23 mouse cellular contexts compared by ENCODE assay signal in the genomic region with DNA sequence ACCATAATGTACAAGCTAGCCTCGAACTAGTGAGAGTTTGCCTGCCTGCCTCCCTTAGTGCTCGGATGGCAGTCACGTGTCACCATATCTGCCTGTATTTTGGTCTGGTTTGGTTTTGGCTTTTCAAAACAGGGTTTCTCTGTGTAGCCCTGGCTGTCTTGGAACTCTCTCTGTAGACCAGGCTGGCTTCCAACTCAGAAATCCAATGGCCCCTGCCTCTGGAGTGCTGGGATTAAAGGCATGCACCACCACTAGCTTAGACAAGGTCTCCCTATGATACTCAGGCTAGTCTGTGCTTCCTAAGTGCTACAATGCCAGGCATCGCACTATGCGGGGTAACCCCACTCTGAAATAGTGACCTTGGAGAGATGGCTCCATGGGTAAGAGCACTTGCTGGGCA. TPM values are rescaled to one million over a fixed set of nuclear protein-coding genes. Genes with fewer than 3 reads are reported as not detected.
DNase-seq lines count a peak whose midpoint lies in the region; ATAC-seq and TF ChIP-seq lines count a peak whose summit lies in the region.
"Had no signal": no experiment of that assay in that cellular context is flagged by ENCODE, and none has a peak within 500 bp of the region (broad histone marks: within the 10 kb centered on the region; RNA-seq: fewer than 3 reads in every experiment).

No protein-coding gene starts in this region.

- H3K4me1 ChIP-seq in liver, postnatal 0 days (ENCODE audit: insufficient read depth): peaks cover 28% of the 10 kb centered on the region
- peaks cover 24% of the 10 kb centered on the region for H3K4me1 ChIP-seq in liver, embryonic 11.5 days (replicated peaks; ENCODE audit: control insufficient read depth, insufficient read depth, low read length)
- H3K4me1 ChIP-seq in brown adipose tissue, adult 24 weeks (ENCODE audit: control insufficient read depth, insufficient read depth, insufficient read length, low read length): no peaks in the 10 kb centered on the region
- H3K4me1 ChIP-seq: forebrain, embryonic 15.5 days had no signal

- no peak for TF ChIP-seq CTCF in liver, postnatal 0 days (IDR thresholded peaks at IDR 0.05; ENCODE audit: low read depth)

- no peak overlapping the region for H3K27ac ChIP-seq in liver, postnatal 0 days (ENCODE audit: low read depth)
- no peak overlapping the region for H3K27ac ChIP-seq in liver, embryonic 11.5 days (ENCODE audit: low read depth, low read length)
- peak overlapping the region; percentile 47 for H3K27ac ChIP-seq in brown adipose tissue, adult 24 weeks (replicated peaks; ENCODE audit: low read depth, low read length)
- H3K27ac ChIP-seq: embryonic facial prominence, embryonic 13.5 days; forebrain, embryonic 12.5 days; forebrain, embryonic 15.5 days; heart, embryonic 15.5 days; hindbrain, embryonic 14.5 days had no signal

- H3K4me2 ChIP-seq in liver, postnatal 0 days (ENCODE audit: low read depth, low read length): no peak overlapping the region
- H3K4me2 ChIP-seq in liver, embryonic 11.5 days: no peak overlapping the region
- H3K4me2 ChIP-seq: embryonic facial prominence, embryonic 13.5 days; forebrain, embryonic 12.5 days; forebrain, embryonic 15.5 days; heart, embryonic 12.5 days; heart, embryonic 15.5 days; hindbrain, embryonic 14.5 days had no signal

- peak overlapping the region; percentile 21; the same call in 1 of the 2 replicates for H3K9ac ChIP-seq in liver, postnatal 0 days (replicated peaks)
- no peak overlapping the region for H3K9ac ChIP-seq in liver, embryonic 11.5 days (ENCODE audit: low read depth, low read length)
- H3K9ac ChIP-seq: embryonic facial prominence, embryonic 13.5 days; forebrain, embryonic 12.5 days; forebrain, embryonic 15.5 days; heart, embryonic 12.5 days; heart, embryonic 15.5 days; hindbrain, embryonic 14.5 days had no signal

- H3K4me3 ChIP-seq in liver, postnatal 0 days (ENCODE audit: low read depth, low read length): no peak overlapping the region
- H3K4me3 ChIP-seq in liver, embryonic 11.5 days (ENCODE audit: low read depth, low read length): no peak overlapping the region
- H3K4me3 ChIP-seq in brown adipose tissue, adult 24 weeks (ENCODE audit: insufficient read depth, low read depth, low read length): no peak overlapping the region
- H3K4me3 ChIP-seq: embryonic facial prominence, embryonic 13.5 days; erythroblast, embryonic 14.5 days; forebrain, embryonic 12.5 days; forebrain, embryonic 15.5 days; heart, embryonic 12.5 days; heart, embryonic 15.5 days had no signal

- no peak for ATAC-seq in liver, postnatal 0 days
- no peak for ATAC-seq in liver, embryonic 11.5 days (replicated peaks; ENCODE audit: low FRiP score)
- ATAC-seq: activated CD4-positive, CD25-positive, alpha-beta regulatory T cell, adult 4 months; CD4-positive, CD25-positive, alpha-beta regulatory T cell, adult 4 months; forebrain, embryonic 15.5 days; intestine, postnatal 0 days had no signal

- H3K9me3 ChIP-seq in liver, postnatal 0 days (ENCODE audit: low read length): no peaks in the 10 kb centered on the region
- no peaks in the 10 kb centered on the region for H3K9me3 ChIP-seq in liver, embryonic 11.5 days (ENCODE audit: control insufficient read depth, low read length)
- H3K9me3 ChIP-seq: embryonic facial prominence, embryonic 13.5 days; forebrain, embryonic 12.5 days; forebrain, embryonic 15.5 days; heart, embryonic 12.5 days; heart, embryonic 15.5 days had no signal

- TF ChIP-seq EP300 in liver, postnatal 0 days (IDR thresholded peaks at IDR 0.05; ENCODE audit: low read depth): no peak

- H3K27me3 ChIP-seq in liver, postnatal 0 days (ENCODE audit: insufficient read depth, low read length): no peaks in the 10 kb centered on the region
- no peaks in the 10 kb centered on the region for H3K27me3 ChIP-seq in liver, embryonic 11.5 days (replicated peaks; ENCODE audit: control insufficient read depth, insufficient read depth, low read length)
- H3K27me3 ChIP-seq: embryonic facial prominence, embryonic 13.5 days; forebrain, embryonic 15.5 days; heart, embryonic 12.5 days; heart, embryonic 15.5 days had no signal

- peak; percentile 33 for DNase-seq in cerebellum, adult 9-10 months
- DNase-seq in cerebellum, postnatal 25 days: no peak
- peak; percentile 87 for DNase-seq in heart, adult 11 months
- no peak for DNase-seq in heart, postnatal 4 days
- no peak for DNase-seq in liver, postnatal 0 days
- no peak for DNase-seq in liver, embryonic 11.5 days (ENCODE audit: low spot score)
- no peak for DNase-seq in thymus, postnatal 36 days
- DNase-seq: adrenal gland, adult 8-10 months; B cell, adult 2 months; heart, adult 18-20 months; heart, postnatal 36 days had no signal

- 70% methylated on average over 5 of the region's 5 CpGs for WGBS in liver, postnatal 0 days (ENCODE audit: insufficient replicate concordance)
- WGBS in liver, embryonic 11.5 days: 81% methylated on average over 5 of the region's 5 CpGs

- no peaks in the 10 kb centered on the region; the same call in 1 of the 2 replicates for H3K36me3 ChIP-seq in liver, postnatal 0 days (replicated peaks; ENCODE audit: insufficient read depth, low read length)
- H3K36me3 ChIP-seq in liver, embryonic 11.5 days (ENCODE audit: control insufficient read depth, insufficient read depth, low read length): no peaks in the 10 kb centered on the region; the same call in 1 of the 2 replicates
- H3K36me3 ChIP-seq: embryonic facial prominence, embryonic 13.5 days; forebrain, embryonic 12.5 days; forebrain, embryonic 15.5 days; heart, embryonic 12.5 days; heart, embryonic 15.5 days had no signal

RNA-seq across cellular contexts. Expression of a gene that starts 5.3 kb away (rescaled TPM):
- 1 to 10 TPM; 2.2 to 2.6 TPM for total RNA-seq in heart, postnatal 4 days (2021)
- polyA plus RNA-seq in liver, postnatal 0 days (2015; fragmentation: Nextera tagmentation; extraction: Ambion mirVana): 250 and 259 TPM in 2 replicates
- polyA plus RNA-seq in liver, embryonic 11.5 days (2014; fragmentation: Nextera tagmentation; extraction: Ambion mirVana): 36.6 and 38.3 TPM in 2 replicates
- not detected in 2 replicates for polyA plus RNA-seq in brown adipose tissue, adult 24 weeks (2012; ENCODE audit: insufficient read depth, insufficient read length, missing spikeins)

RNA-seq across cellular contexts. Expression of a gene that starts 17.0 kb away (rescaled TPM):
- total RNA-seq in heart, postnatal 4 days (2021): 10 to 100 TPM in 1 of 2 experiments, 1 to 10 TPM in 1; 8.2 to 10.4 TPM
- polyA plus RNA-seq in liver, postnatal 0 days (2015; fragmentation: Nextera tagmentation; extraction: Ambion mirVana): 2.8 and 3.1 TPM in 2 replicates
- 0.57 and 1.0 TPM in 2 replicates for polyA plus RNA-seq in liver, embryonic 11.5 days (2014; fragmentation: Nextera tagmentation; extraction: Ambion mirVana)
- polyA plus RNA-seq in brown adipose tissue, adult 24 weeks (2012; ENCODE audit: insufficient read depth, insufficient read length, missing spikeins): 25.9 and 30.4 TPM in 2 replicates
- total RNA-seq: common myeloid progenitor, adult 5-6 weeks had no signal
- polyA plus RNA-seq: activated CD4-positive, CD25-positive, alpha-beta regulatory T cell, adult 4 months; CD4-positive, CD25-positive, alpha-beta regulatory T cell, adult 4 months had no signal

RNA-seq across cellular contexts. Expression of a gene that starts 33.3 kb away (rescaled TPM):
- 1 to 10 TPM; 2.0 to 3.5 TPM for total RNA-seq in heart, postnatal 4 days (2021)
- 3.4 TPM in 2 replicates for polyA plus RNA-seq in liver, postnatal 0 days (2015; fragmentation: Nextera tagmentation; extraction: Ambion mirVana)
- polyA plus RNA-seq in liver, embryonic 11.5 days (2014; fragmentation: Nextera tagmentation; extraction: Ambion mirVana): 1.2 and 1.7 TPM in 2 replicates
- polyA plus RNA-seq in brown adipose tissue, adult 24 weeks (2012; ENCODE audit: insufficient read depth, insufficient read length, missing spikeins): not detected in 2 replicates
- total RNA-seq: common myeloid progenitor, adult 5-6 weeks had no signal
- polyA plus RNA-seq: activated CD4-positive, CD25-positive, alpha-beta regulatory T cell, adult 4 months; erythroblast, embryonic 14.5 days; forebrain, embryonic 15.5 days had no signal

RNA-seq across cellular contexts. Expression of a gene that starts 45.9 kb away (rescaled TPM):
- 10 to 100 TPM; 32.9 to 36.0 TPM for total RNA-seq in heart, postnatal 4 days (2021)
- polyA plus RNA-seq in liver, postnatal 0 days (2015; fragmentation: Nextera tagmentation; extraction: Ambion mirVana): 7.1 and 8.9 TPM in 2 replicates
- polyA plus RNA-seq in liver, embryonic 11.5 days (2014; fragmentation: Nextera tagmentation; extraction: Ambion mirVana): 40.9 and 47.6 TPM in 2 replicates
- 24.7 and 34.9 TPM in 2 replicates for polyA plus RNA-seq in brown adipose tissue, adult 24 weeks (2012; ENCODE audit: insufficient read depth, insufficient read length, missing spikeins)

RNA-seq across cellular contexts. Expression of a gene that starts 50.7 kb away (rescaled TPM):
- 1 to 10 TPM in 1 of 2 experiments, under 1 TPM in 1; 0.95 to 1.4 TPM for total RNA-seq in heart, postnatal 4 days (2021)
- polyA plus RNA-seq in liver, postnatal 0 days (2015; fragmentation: Nextera tagmentation; extraction: Ambion mirVana): 0.11 TPM in 1 of 2 replicates, not detected in the other
- polyA plus RNA-seq in liver, embryonic 11.5 days (2014; fragmentation: Nextera tagmentation; extraction: Ambion mirVana): 0.30 and 0.45 TPM in 2 replicates
- 3.0 and 3.2 TPM in 2 replicates for polyA plus RNA-seq in brown adipose tissue, adult 24 weeks (2012; ENCODE audit: insufficient read depth, insufficient read length, missing spikeins)
- total RNA-seq: common myeloid progenitor, adult 5-6 weeks had no signal
- polyA plus RNA-seq: CD4-positive, CD25-positive, alpha-beta regulatory T cell, adult 4 months; erythroblast, embryonic 14.5 days had no signal

Comparison
In these comparisons a context has a peak if more than half of its experiments do, and no peak if none do; other contexts are left out.
1. DNase-seq: peak in cerebellum, adult 9-10 months (single experiment) and heart, adult 11 months (single experiment); none in cerebellum, postnatal 25 days (0 of 2), heart, postnatal 4 days (single experiment), liver, postnatal 0 days (single experiment), liver, embryonic 11.5 days (single experiment) and thymus, postnatal 36 days (0 of 2).
2. RNA of a gene that starts 5.3 kb away (polyA plus RNA-seq): 250 to 259 TPM in liver, postnatal 0 days and 36.6 to 38.3 TPM in liver, embryonic 11.5 days; not detected in brown adipose tissue, adult 24 weeks; every median in the first group is over 10 times any median in the second.